Mouse (Mus musculus) CH12.LX (cell line): ENCODE results near the gene Noxo1. TPM values are rescaled to one million over a fixed set of nuclear protein-coding genes. Genes with fewer than 3 reads are reported as not detected.

Experiments used
- polyA plus RNA-seq: library from polyadenylated mRNA; unstranded; fragments of >175 nt; gene quantifications from 2 replicates; pipeline ENCODE4 v1.2.1, GENCODE M21; 2012; ENCODE audit warnings: low read depth; ENCODE audit not compliant: insufficient read length
- total RNA-seq, 2 experiments: library from RNA; depleted of rRNA; stranded (reverse); fragments of 300-350 nt in 1 of 2; fragments of >200 nt in 1 of 2; gene quantifications; 2 replicates each; pipeline ENCODE4 v1.2.3; 2012 to 2014

Noxo1 gene
- total and polyA plus RNA-seq, 3 experiments, result 0.47 to 2.5 (median 0.89) TPM

Other genes with a start within 250 kb of the Noxo1 start
Only the 20 nearest of the 32 such genes appear.
- 122 and 127 TPM in 2 replicates for gene Traf7, start 168.3 kb upstream of the Noxo1 start, total RNA-seq (2012; rRNA removed)
- 109 and 114 TPM in 2 replicates for gene Traf7, start 168.3 kb upstream of the Noxo1 start, total RNA-seq (2014; rRNA removed)
- 167 and 176 TPM in 2 replicates for gene Traf7, start 168.3 kb upstream of the Noxo1 start, polyA plus RNA-seq
- gene Rab26, start 162.0 kb upstream of the Noxo1 start, total RNA-seq (2012; rRNA removed), result 1.3 and 2.2 TPM in 2 replicates
- 0.36 TPM in 1 of 2 replicates, not detected in the other for gene Rab26, start 162.0 kb upstream of the Noxo1 start, total RNA-seq (2014; rRNA removed)
- 0.40 and 0.74 TPM in 2 replicates for gene Rab26, start 162.0 kb upstream of the Noxo1 start, polyA plus RNA-seq
- 11.1 and 13.4 TPM in 2 replicates for gene Pkd1, start 146.4 kb upstream of the Noxo1 start, total RNA-seq (2012; rRNA removed)
- gene Pkd1, start 146.4 kb upstream of the Noxo1 start, total RNA-seq (2014; rRNA removed), result 2.7 and 2.8 TPM in 2 replicates
- gene Pkd1, start 146.4 kb upstream of the Noxo1 start, polyA plus RNA-seq, result 7.5 and 8.3 TPM in 2 replicates
- gene Tsc2, start 63.6 kb upstream of the Noxo1 start, total RNA-seq (2012; rRNA removed), result 35.2 and 35.4 TPM in 2 replicates
- gene Tsc2, start 63.6 kb upstream of the Noxo1 start, total RNA-seq (2014; rRNA removed), result 7.8 and 9.1 TPM in 2 replicates
- gene Tsc2, start 63.6 kb upstream of the Noxo1 start, polyA plus RNA-seq, result 54.4 and 69.8 TPM in 2 replicates
- 21.9 and 24.0 TPM in 2 replicates for gene Nthl1, start 63.6 kb upstream of the Noxo1 start, total RNA-seq (2012; rRNA removed)
- 20.1 TPM in 2 replicates for gene Nthl1, start 63.6 kb upstream of the Noxo1 start, total RNA-seq (2014; rRNA removed)
- 20.4 and 25.7 TPM in 2 replicates for gene Nthl1, start 63.6 kb upstream of the Noxo1 start, polyA plus RNA-seq
- gene Slc9a3r2, start 45.9 kb upstream of the Noxo1 start, total RNA-seq (2012; rRNA removed), result 4.4 and 5.5 TPM in 2 replicates
- gene Slc9a3r2, start 45.9 kb upstream of the Noxo1 start, total RNA-seq (2014; rRNA removed), result 1.8 and 2.1 TPM in 2 replicates
- gene Slc9a3r2, start 45.9 kb upstream of the Noxo1 start, polyA plus RNA-seq, result 4.8 and 5.1 TPM in 2 replicates
- not detected in 2 replicates for gene Npw, start 37.8 kb upstream of the Noxo1 start, total RNA-seq (2012; rRNA removed)
- gene Npw, start 37.8 kb upstream of the Noxo1 start, total RNA-seq (2014; rRNA removed), result not detected in 2 replicates
- gene Npw, start 37.8 kb upstream of the Noxo1 start, polyA plus RNA-seq, result not detected in 2 replicates
- 27.9 and 31.8 TPM in 2 replicates for gene Zfp598, start 26.5 kb upstream of the Noxo1 start, total RNA-seq (2012; rRNA removed)
- 22.1 and 23.4 TPM in 2 replicates for gene Zfp598, start 26.5 kb upstream of the Noxo1 start, total RNA-seq (2014; rRNA removed)
- gene Zfp598, start 26.5 kb upstream of the Noxo1 start, polyA plus RNA-seq, result 43.5 and 54.0 TPM in 2 replicates
- gene Syngr3, start 6.3 kb upstream of the Noxo1 start, total RNA-seq (2012; rRNA removed), result 2.2 and 3.9 TPM in 2 replicates
- gene Syngr3, start 6.3 kb upstream of the Noxo1 start, total RNA-seq (2014; rRNA removed), result 0.23 and 0.32 TPM in 2 replicates
- gene Syngr3, start 6.3 kb upstream of the Noxo1 start, polyA plus RNA-seq, result 0.33 and 0.35 TPM in 2 replicates
- 102 and 105 TPM in 2 replicates for gene Gfer, start 78 bp upstream of the Noxo1 start, total RNA-seq (2012; rRNA removed)
- 67.6 and 69.1 TPM in 2 replicates for gene Gfer, start 78 bp upstream of the Noxo1 start, total RNA-seq (2014; rRNA removed)
- 94.8 and 100.0 TPM in 2 replicates for gene Gfer, start 78 bp upstream of the Noxo1 start, polyA plus RNA-seq
- gene Tbl3, start 11.4 kb downstream of the Noxo1 start, total RNA-seq (2012; rRNA removed), result 98.0 and 122 TPM in 2 replicates
- 99.7 and 105 TPM in 2 replicates for gene Tbl3, start 11.4 kb downstream of the Noxo1 start, total RNA-seq (2014; rRNA removed)
- gene Tbl3, start 11.4 kb downstream of the Noxo1 start, polyA plus RNA-seq, result 101 and 104 TPM in 2 replicates
- 0.38 and 0.59 TPM in 2 replicates for gene Rnf151, start 21.8 kb downstream of the Noxo1 start, total RNA-seq (2012; rRNA removed)
- gene Rnf151, start 21.8 kb downstream of the Noxo1 start, total RNA-seq (2014; rRNA removed), result not detected in 2 replicates
- gene Rnf151, start 21.8 kb downstream of the Noxo1 start, polyA plus RNA-seq, result 0.20 and 0.34 TPM in 2 replicates
- 5,102 and 6,050 TPM in 2 replicates for gene Rps2, start 21.9 kb downstream of the Noxo1 start, total RNA-seq (2012; rRNA removed)
- 5,117 and 5,410 TPM in 2 replicates for gene Rps2, start 21.9 kb downstream of the Noxo1 start, total RNA-seq (2014; rRNA removed)
- gene Rps2, start 21.9 kb downstream of the Noxo1 start, polyA plus RNA-seq, result 1,976 and 2,057 TPM in 2 replicates
- 188 and 207 TPM in 2 replicates for gene Ndufb10, start 28.2 kb downstream of the Noxo1 start, total RNA-seq (2012; rRNA removed)
- gene Ndufb10, start 28.2 kb downstream of the Noxo1 start, total RNA-seq (2014; rRNA removed), result 207 and 208 TPM in 2 replicates
- gene Ndufb10, start 28.2 kb downstream of the Noxo1 start, polyA plus RNA-seq, result 136 and 155 TPM in 2 replicates
- 0.17 TPM in 1 of 2 replicates, not detected in the other for gene Rpl3l, start 31.6 kb downstream of the Noxo1 start, total RNA-seq (2012; rRNA removed)
- gene Rpl3l, start 31.6 kb downstream of the Noxo1 start, total RNA-seq (2014; rRNA removed), result 0.24 TPM in 1 of 2 replicates, not detected in the other
- gene Rpl3l, start 31.6 kb downstream of the Noxo1 start, polyA plus RNA-seq, result 0.79 and 0.91 TPM in 2 replicates
- 38.4 and 39.7 TPM in 2 replicates for gene Msrb1, start 40.4 kb downstream of the Noxo1 start, total RNA-seq (2012; rRNA removed)
- gene Msrb1, start 40.4 kb downstream of the Noxo1 start, total RNA-seq (2014; rRNA removed), result 21.3 and 26.9 TPM in 2 replicates
- gene Msrb1, start 40.4 kb downstream of the Noxo1 start, polyA plus RNA-seq, result 60.5 and 70.0 TPM in 2 replicates
- 0.30 TPM in 1 of 2 replicates, not detected in the other for gene Hs3st6, start 56.8 kb downstream of the Noxo1 start, total RNA-seq (2012; rRNA removed)
- gene Hs3st6, start 56.8 kb downstream of the Noxo1 start, total RNA-seq (2014; rRNA removed), result not detected in 2 replicates
- not detected in 2 replicates for gene Hs3st6, start 56.8 kb downstream of the Noxo1 start, polyA plus RNA-seq
- 0.08 and 0.30 TPM in 2 replicates for gene Meiob, start 108.1 kb downstream of the Noxo1 start, total RNA-seq (2012; rRNA removed)
- 0.22 and 0.40 TPM in 2 replicates for gene Meiob, start 108.1 kb downstream of the Noxo1 start, total RNA-seq (2014; rRNA removed)
- gene Meiob, start 108.1 kb downstream of the Noxo1 start, polyA plus RNA-seq, result 0.15 and 0.23 TPM in 2 replicates
- gene Hagh, start 143.9 kb downstream of the Noxo1 start, total RNA-seq (2012; rRNA removed), result 28.1 and 31.0 TPM in 2 replicates
- gene Hagh, start 143.9 kb downstream of the Noxo1 start, total RNA-seq (2014; rRNA removed), result 27.3 and 28.1 TPM in 2 replicates
- gene Hagh, start 143.9 kb downstream of the Noxo1 start, polyA plus RNA-seq, result 18.1 and 18.9 TPM in 2 replicates
- gene Fahd1, start 154.1 kb downstream of the Noxo1 start, total RNA-seq (2012; rRNA removed), result 8.0 and 8.2 TPM in 2 replicates
- gene Fahd1, start 154.1 kb downstream of the Noxo1 start, total RNA-seq (2014; rRNA removed), result 6.3 and 7.3 TPM in 2 replicates
- gene Fahd1, start 154.1 kb downstream of the Noxo1 start, polyA plus RNA-seq, result 5.2 and 5.8 TPM in 2 replicates